Mouse (Mus musculus) C2C12 (cell line): ENCODE measurements around the gene Glod4. TPM values are rescaled to one million over a fixed set of nuclear protein-coding genes. Genes with fewer than 3 reads are reported as not detected.

ENCODE experiments used
- H3K27me3 ChIP-seq: one replicate; pipeline ENCODE4 v1.6.1; 2011; ENCODE audit not compliant: control insufficient read depth, insufficient read depth, insufficient read length
- H3K36me3 ChIP-seq: one replicate; pipeline ENCODE4 v1.6.1; 2011; ENCODE audit not compliant: control insufficient read depth, insufficient read depth
- H3K4me3 ChIP-seq: one replicate; pipeline ENCODE4 v1.5.1; 2011; ENCODE audit warnings: mild to moderate bottlenecking, control low read depth; ENCODE audit not compliant: poor library complexity, insufficient read depth, severe bottlenecking
- H3K79me2 ChIP-seq: one replicate; pipeline ENCODE4 v1.6.1; 2011; ENCODE audit not compliant: control insufficient read depth, insufficient read depth
- H3K79me3 ChIP-seq: one replicate; pipeline ENCODE4 v1.6.1; 2011; ENCODE audit warnings: low read depth, control low read depth
- H3ac ChIP-seq: one replicate; pipeline ENCODE3; 2011; ENCODE audit warnings: low read depth; ENCODE audit not compliant: control insufficient read depth, insufficient read length
- CEBPB ChIP-seq: IDR thresholded peaks from one replicate; pipeline ENCODE4 v1.6.1; 2011; ENCODE audit warnings: low read depth, mild to moderate bottlenecking, control low read depth, moderate library complexity
- CTCF ChIP-seq: IDR thresholded peaks from one replicate; pipeline ENCODE4 v1.5.1; 2011; ENCODE audit not compliant: control insufficient read depth, insufficient read depth, insufficient read length
- FOSL1 ChIP-seq: IDR thresholded peaks from one replicate; pipeline ENCODE4 v1.8.0; 2011; ENCODE audit warnings: mild to moderate bottlenecking, low read length; ENCODE audit not compliant: poor library complexity, insufficient read depth, severe bottlenecking
- MAX ChIP-seq: IDR thresholded peaks from one replicate; pipeline ENCODE4 v1.6.1; 2011; ENCODE audit warnings: mild to moderate bottlenecking, control low read depth
- MYOD1 ChIP-seq: IDR thresholded peaks from one replicate; pipeline ENCODE4 v1.6.1; 2011; ENCODE audit warnings: low read depth; ENCODE audit not compliant: control insufficient read depth, insufficient read length
- MYOG ChIP-seq: IDR thresholded peaks from one replicate; pipeline ENCODE4 v1.6.1; 2011; ENCODE audit not compliant: control insufficient read depth, insufficient read length; ENCODE audit errors: extremely low read depth
- USF1 ChIP-seq: IDR thresholded peaks from one replicate; pipeline ENCODE4 v1.6.1; 2011; ENCODE audit warnings: low read depth, mild to moderate bottlenecking, control low read depth, moderate library complexity
- polyA plus RNA-seq: library from polyadenylated mRNA; unstranded; fragments of >200 nt; fragmentation: generic; extraction: Trizol; gene quantifications from one replicate; pipeline ENCODE4 v1.2.1, GENCODE M21; 2012; ENCODE audit warnings: missing spikeins

Gene Glod4
- polyA plus RNA-seq, 1 experiment: 34.2 TPM

DNA sequence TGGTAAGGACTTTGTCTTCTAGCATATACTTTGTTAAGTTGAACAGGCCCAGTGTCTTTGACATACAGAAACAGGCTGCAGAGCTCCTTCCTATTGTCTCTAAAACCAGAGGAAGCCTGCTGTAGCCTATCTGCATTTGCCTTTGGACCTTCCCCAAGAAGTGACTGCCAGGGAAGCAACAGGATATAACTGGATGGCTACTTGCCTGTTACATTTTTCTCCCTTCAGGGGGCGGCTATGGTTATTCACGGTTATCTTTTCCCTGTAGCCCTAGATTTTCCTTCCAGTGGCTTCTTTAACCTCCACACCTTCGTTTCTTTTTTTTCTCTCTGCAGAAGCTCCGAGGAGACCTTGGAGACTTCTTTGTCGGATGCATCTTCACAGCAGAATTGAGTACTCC is 36.7 kb downstream of the Glod4 start:
- Histone ChIP-seq H3K36me3 (peaks cover 72% of the 10 kb centered on the region), H3ac (no peak overlapping the region), H3K79me2 (peaks cover 12% of the 10 kb centered on the region), H3K4me3 (no peak overlapping the region), H3K27me3 (no peaks in the 10 kb centered on the region), H3K79me3 (no peaks in the 10 kb centered on the region)
- TF ChIP-seq CTCF (no peak), MAX (no peak), CEBPB (no peak), FOSL1 (no peak), MYOG (no peak), MYOD1 (no peak), USF1 (no peak)

DNA sequence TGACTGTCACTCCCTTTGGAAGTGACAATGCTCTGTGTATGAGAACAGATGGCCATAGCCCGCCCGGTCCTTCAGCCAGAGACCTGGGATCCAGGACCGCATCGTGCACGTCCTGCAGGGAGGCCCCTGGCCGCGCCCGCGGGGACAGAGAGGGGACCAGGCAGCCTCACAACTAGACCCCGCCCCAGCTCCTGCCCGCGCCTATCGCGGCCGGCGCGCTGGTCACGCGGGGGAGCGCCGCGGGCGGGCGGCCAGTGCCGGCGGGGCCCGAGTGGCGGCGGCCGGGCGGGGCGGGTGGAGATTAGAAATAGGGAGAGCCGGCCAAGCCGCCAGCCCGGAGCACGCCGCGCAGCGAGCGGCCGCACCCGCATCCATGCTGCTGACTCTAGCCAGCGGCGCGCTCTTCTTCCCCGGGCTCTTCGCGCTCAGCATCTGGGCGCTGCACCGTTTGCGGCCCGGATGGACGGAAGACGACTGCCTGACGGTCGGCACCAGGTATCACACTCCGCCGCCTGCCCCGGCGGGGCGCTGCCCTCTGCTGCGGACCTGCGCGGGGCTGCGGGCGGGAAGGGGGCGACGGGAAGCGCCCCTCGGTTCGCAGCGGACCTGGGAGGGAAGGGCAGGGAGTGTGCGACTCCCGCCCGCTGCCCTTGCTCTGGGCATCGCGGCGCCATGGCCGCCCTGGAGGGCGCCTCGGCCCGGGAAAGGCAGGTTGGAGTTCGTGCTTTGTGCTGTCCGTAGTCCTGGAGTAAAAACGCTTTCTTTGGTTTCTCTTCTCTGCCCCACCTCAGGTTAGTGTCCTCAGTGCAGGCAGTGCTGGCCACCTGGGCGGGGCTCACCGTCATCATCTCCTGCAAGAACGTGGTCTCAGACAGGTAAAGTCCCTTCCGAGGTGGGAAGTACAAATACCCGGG is 41.5 kb downstream of the Glod4 start:
- Histone ChIP-seq H3K79me2 (peaks cover 10% of the 10 kb centered on the region), H3K79me3 (no peaks in the 10 kb centered on the region)
- TF ChIP-seq USF1 (peak; percentile 49), FOSL1 (no peak)

DNA sequence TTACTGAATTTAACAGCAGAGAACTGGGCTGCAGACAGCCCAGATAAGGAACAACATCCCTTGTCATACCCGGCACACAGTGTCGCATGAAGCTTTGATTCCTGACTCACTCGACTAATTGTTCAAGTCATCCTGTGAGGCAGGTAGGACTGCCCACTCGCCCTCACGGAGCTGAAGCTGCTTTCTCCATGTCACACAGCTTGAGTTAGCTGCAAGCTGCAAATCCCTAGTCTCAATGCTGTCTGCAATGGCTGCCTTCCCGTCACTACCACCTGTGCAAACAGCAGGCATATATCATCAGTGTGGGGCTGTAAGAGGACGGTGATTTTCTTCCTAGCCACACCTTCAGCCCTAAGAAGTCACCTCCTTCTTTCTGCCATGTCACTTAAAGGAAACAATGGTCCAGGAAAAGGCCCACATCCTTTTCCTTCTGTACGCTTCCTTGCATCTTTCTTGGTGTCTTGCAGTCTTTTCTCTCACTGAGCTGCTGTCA is 46.5 kb downstream of the Glod4 start:
- Histone ChIP-seq H3K4me3 (no peak overlapping the region), H3K27me3 (no peaks in the 10 kb centered on the region)
- no peak for TF ChIP-seq MYOG
- no peak for TF ChIP-seq MYOD1
- TF ChIP-seq CTCF: no peak
- TF ChIP-seq FOSL1: no peak
- no peak for TF ChIP-seq CEBPB
- TF ChIP-seq USF1: no peak
- TF ChIP-seq MAX: no peak

More for the DNA sequence above, 41.5 kb downstream of the Glod4 start:
- Histone ChIP-seq H3K4me3 (peak overlapping the region; percentile 81), H3ac (peak overlapping the region; percentile 97), H3K27me3 (no peaks in the 10 kb centered on the region), H3K36me3 (peaks cover 27% of the 10 kb centered on the region)

DNA sequence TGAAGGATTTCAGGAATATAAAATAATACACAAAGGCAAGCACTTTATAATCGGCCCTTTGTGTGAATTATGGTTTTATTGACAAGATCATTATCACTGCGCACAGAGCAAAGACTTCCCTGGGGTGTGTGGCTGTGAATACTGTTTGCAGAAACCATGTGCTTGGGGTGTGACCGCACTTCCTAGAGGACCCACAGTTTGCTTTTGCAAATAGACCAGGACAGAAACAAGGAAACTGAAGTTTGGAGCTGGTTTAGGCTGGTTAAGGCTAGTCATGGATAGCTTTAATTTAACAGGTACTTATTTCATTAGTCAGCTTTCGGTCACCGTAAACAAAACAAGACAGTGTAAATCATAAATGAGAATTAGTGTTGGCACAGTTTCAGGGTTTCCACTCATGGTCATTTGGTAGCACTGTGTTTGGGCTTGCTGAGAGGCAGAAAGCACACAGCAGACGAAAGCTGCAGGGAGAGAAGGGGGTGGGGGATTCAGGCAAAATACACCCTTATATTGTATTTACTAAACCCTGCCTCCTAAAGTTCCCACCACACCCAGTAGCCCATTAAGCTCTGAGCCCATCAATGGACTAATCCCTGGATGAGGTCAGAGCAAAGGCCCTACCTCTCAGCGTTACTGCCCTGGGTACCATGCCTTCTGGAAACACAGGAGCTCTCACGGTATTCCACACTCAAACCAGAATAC is 47.1 kb downstream of the Glod4 start:
- Histone ChIP-seq H3K36me3 (no peaks in the 10 kb centered on the region), H3K27me3 (no peaks in the 10 kb centered on the region), H3ac (no peak overlapping the region), H3K79me3 (no peaks in the 10 kb centered on the region), H3K4me3 (no peak overlapping the region), H3K79me2 (no peaks in the 10 kb centered on the region)
- TF ChIP-seq FOSL1 (no peak), USF1 (no peak), MYOD1 (no peak), CEBPB (no peak), MAX (no peak), CTCF (no peak), MYOG (no peak)

More for the DNA sequence above, 46.5 kb downstream of the Glod4 start:
- Histone ChIP-seq H3K79me3 (no peaks in the 10 kb centered on the region), H3K36me3 (no peaks in the 10 kb centered on the region), H3K79me2 (no peaks in the 10 kb centered on the region), H3ac (peak overlapping the region; percentile 18)

DNA sequence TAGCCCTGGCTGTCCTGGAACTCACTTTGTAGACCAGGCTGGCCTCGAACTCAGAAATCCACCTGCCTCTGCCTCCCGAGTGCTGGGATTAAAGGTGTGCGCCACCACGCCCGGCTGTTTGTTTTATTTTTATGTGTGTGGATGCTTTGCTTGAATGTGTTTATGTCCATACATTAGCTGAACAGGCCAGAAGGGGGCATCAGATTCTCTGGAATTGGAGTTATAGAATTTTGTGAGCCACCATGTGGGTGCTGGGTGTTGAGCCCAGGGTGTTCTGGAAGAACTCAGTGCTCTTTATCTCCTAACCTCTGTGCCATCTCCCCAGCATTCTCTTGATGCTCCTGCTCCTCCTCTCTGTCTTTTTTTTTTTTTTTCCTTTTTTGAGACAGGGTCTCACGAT is 56.6 kb downstream of the Glod4 start:
- TF ChIP-seq CEBPB: no peak
- TF ChIP-seq CTCF: no peak
- TF ChIP-seq MAX: no peak
- no peak for TF ChIP-seq FOSL1
- TF ChIP-seq MYOD1: no peak
- no peak for TF ChIP-seq USF1
- no peak for TF ChIP-seq MYOG
- no peaks in the 10 kb centered on the region for H3K79me3 ChIP-seq
- no peaks in the 10 kb centered on the region for H3K27me3 ChIP-seq
- no peaks in the 10 kb centered on the region for H3K36me3 ChIP-seq
- no peak overlapping the region for H3K4me3 ChIP-seq
- H3ac ChIP-seq: no peak overlapping the region
- no peaks in the 10 kb centered on the region for H3K79me2 ChIP-seq

DNA sequence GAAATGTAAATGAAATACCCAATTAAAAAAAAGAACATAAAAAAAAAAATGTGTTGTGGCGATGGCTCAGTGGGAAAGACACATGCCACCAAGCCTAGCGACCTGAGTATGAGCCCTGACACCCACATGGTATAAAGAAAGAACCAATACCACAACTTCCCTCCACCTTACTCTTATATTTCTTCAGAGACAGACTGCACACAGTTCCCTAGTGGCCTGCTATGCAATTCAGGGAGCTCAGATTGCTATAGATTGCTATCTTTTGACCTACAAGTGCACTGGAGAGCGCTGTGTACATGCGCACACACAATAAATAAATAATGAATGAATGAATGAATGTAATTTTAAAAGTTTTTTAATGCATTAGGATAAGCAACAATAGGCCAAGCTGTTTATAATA is 59.8 kb downstream of the Glod4 start:
- no peaks in the 10 kb centered on the region for H3K27me3 ChIP-seq
- no peak overlapping the region for H3K4me3 ChIP-seq
- no peak overlapping the region for H3ac ChIP-seq
- H3K79me3 ChIP-seq: no peaks in the 10 kb centered on the region
- H3K79me2 ChIP-seq: peaks cover 7% of the 10 kb centered on the region
- no peak for TF ChIP-seq MAX
- TF ChIP-seq CEBPB: no peak
- TF ChIP-seq USF1: no peak
- TF ChIP-seq FOSL1: no peak
- no peak for TF ChIP-seq MYOD1
- no peak for TF ChIP-seq CTCF
- no peak for TF ChIP-seq MYOG
- H3K36me3 ChIP-seq: no peaks in the 10 kb centered on the region
